Mouse (Mus musculus) G1E (cell line): Measurements from ENCODE around the gene Plxna2.

Experiments
- CTCF ChIP-seq: IDR thresholded peaks from 2 replicates; pipeline ENCODE4 v1.5.1; 2012; ENCODE audit warnings: low read depth, low read length, inconsistent platforms, mixed read lengths
- GATA1 ChIP-seq: IDR thresholded peaks from 2 replicates; pipeline ENCODE4 v1.6.1; 2012; ENCODE audit warnings: borderline replicate concordance, low read length, inconsistent platforms, mixed read lengths
- TAL1 ChIP-seq: conservative IDR thresholded peaks from 2 replicates; pipeline ENCODE4 v1.6.1; 2012; ENCODE audit warnings: low read depth, low read length, inconsistent platforms, mixed read lengths

GRCm38 (mm10) chr1:194635411-194635810 lies 17.4 kb downstream of the Plxna2 start:
- TF ChIP-seq CTCF (no peak), GATA1 (no peak), TAL1 (no peak)
